Mouse (Mus musculus): Measurements from ENCODE around the gene Rusc2. TPM values are rescaled to one million over a fixed set of nuclear protein-coding genes. Genes with fewer than 3 reads are reported as not detected.

Rusc2 gene
- total RNA-seq, 2 experiments from 2014 or later, result 135 TPM

DNA sequence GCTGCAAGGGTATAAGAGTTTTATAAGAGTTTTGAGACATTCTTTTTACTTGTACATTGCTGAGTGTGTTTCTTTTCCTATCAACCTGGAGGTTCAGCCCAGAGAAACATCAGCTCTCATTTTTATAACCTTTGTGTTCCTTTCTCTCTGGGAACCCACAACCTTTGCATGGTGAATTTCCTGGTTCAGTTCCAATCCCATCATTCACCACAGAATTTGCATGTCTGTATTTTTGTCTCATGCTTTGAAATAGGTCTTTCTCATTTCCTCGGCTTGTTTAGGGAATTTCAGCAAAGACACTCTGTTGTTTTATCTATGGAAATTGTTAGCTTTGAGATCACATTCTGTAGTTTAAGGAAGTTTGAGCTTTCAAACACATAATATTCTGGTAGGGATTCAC, 91.9 kb downstream of the Rusc2 start:
- no peak for DNase-seq (ENCODE audit: low spot score in 2 of 2)
- intact Hi-C loops (cut with DNase I), result no loop called here

- no peak for DNase-seq (ENCODE audit: low spot score in 2 of 2)
- intact Hi-C loops (cut with DNase I), result no loop called here
Observed at GRCm38 (mm10) chr4:43476604-43477003, 94.8 kb downstream of the Rusc2 start.

Other genes with a start within 250 kb of the Rusc2 start
- gene Atp8b5, start 114.8 kb upstream of the Rusc2 start, total RNA-seq (2021), result under 1 TPM in 1 of 2 experiments, not detected in 1; 0.20 TPM
- gene Fam166b, start 47.2 kb downstream of the Rusc2 start, total RNA-seq (2021), result 1 to 10 TPM in 1 of 2 experiments, under 1 TPM in 1; 0.69 to 1.4 TPM
- 10 to 100 TPM; 87.8 to 92.9 TPM for gene Tesk1, start 60.0 kb downstream of the Rusc2 start, total RNA-seq (2021)
- gene Cd72, start 72.6 kb downstream of the Rusc2 start, total RNA-seq (2021), result 1 to 10 TPM in 1 of 2 experiments, under 1 TPM in 1; 0.59 to 1.2 TPM
- not detected for gene Sit1, start 101.8 kb downstream of the Rusc2 start, total RNA-seq (2021)
- gene Ccdc107, start 110.9 kb downstream of the Rusc2 start, total RNA-seq (2021), result 10 to 100 TPM; 25.5 to 25.9 TPM
- gene Arhgef39, start 117.7 kb downstream of the Rusc2 start, total RNA-seq (2021), result under 1 TPM; 0.70 to 0.79 TPM
- gene Car9, start 125.0 kb downstream of the Rusc2 start, total RNA-seq (2021), result 1 to 10 TPM in 1 of 2 experiments, under 1 TPM in 1; 0.54 to 1.1 TPM
- 10 to 100 TPM in 1 of 2 experiments, 1 to 10 TPM in 1; 8.7 to 10.0 TPM for gene Tpm2, start 141.8 kb downstream of the Rusc2 start, total RNA-seq (2021)
- gene Creb3, start 180.4 kb downstream of the Rusc2 start, total RNA-seq (2021), result 10 to 100 TPM; 74.4 to 84.8 TPM
- 10 to 100 TPM; 43.0 to 45.4 TPM for gene Tln1, start 180.7 kb downstream of the Rusc2 start, total RNA-seq (2021)
- 10 to 100 TPM; 42.3 to 55.8 TPM for gene Rgp1, start 196.7 kb downstream of the Rusc2 start, total RNA-seq (2021)
- gene Gba2, start 196.9 kb downstream of the Rusc2 start, total RNA-seq (2021), result 10 to 100 TPM; 64.9 to 71.9 TPM
- not detected for gene Msmp, start 202.5 kb downstream of the Rusc2 start, total RNA-seq (2021)
- gene Npr2, start 250.0 kb downstream of the Rusc2 start, total RNA-seq (2021), result 10 to 100 TPM; 46.4 to 62.2 TPM

Measured in left cerebral cortex, postnatal 36 days (tissue).